Mouse (Mus musculus) T-helper 1 cell (primary cell): ENCODE measurements around the gene Folr2.

ENCODE experiments used
- in situ Hi-C: fragments of 300-600 bp; cut with MboI, MseI; formaldehyde crosslinking; loops from one replicate; pipeline ENCODE4 v1.15.1; 2025; ENCODE audit warnings: high pct_unique_total_duplicates

The Folr2 gene

GRCm38 (mm10) chr7:101866491-101867265, 9.7 kb upstream of the Folr2 start:
- in situ Hi-C loops = no loop called here

DNA sequence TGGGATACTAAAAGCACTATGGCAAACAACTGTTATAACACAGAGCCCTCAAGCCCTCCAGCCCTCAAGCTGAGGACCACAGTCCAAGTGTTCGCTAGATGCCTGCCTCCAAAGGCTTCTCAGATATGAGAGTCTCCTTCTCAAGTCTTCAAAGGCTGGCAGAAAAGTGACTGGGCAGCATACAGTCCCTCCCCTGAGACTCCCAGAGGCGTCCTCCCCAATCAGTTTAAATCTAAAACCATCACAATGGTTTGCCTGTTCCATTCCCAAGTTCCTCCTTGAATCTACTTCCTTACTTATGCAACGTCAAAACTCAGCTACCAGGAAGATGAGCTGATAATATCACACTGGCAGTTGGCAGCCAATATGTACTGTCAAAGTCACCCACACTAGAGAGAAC, 6.4 kb upstream of the Folr2 start, which contains the start of gene Anapc15:
Gene Anapc15, plus strand, starts transcription at position 301 of the 400 bp plus-strand sequence.
- in situ Hi-C loops = no loop called here

GRCm38 (mm10) chr7:101862291-101862690, 5.3 kb upstream of the Folr2 start:
- in situ Hi-C loops = no loop called here

GRCm38 (mm10) chr7:101860978-101861377, 4.0 kb upstream of the Folr2 start:
- in situ Hi-C loops = no loop called here

DNA sequence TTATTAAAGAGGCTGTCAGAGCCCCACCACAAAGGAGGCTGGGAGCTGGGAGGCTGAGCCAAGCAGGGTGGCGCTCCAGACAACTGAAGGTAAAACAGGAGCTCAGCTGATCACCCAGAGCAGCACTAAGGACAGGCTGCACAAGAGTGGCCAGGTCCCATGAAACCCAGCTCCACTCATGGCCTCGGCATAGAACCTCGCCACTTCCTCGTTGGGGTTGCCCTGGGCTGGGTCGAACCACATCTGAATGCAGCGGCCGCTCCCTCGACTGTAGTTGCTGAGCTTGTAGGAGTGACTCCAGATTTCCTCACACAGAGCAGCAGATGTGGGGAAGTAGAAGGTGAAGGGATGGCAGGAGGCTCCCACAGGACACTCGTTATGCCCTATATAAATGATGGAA, 1.4 kb upstream of the Folr2 start:
- in situ Hi-C loops = no loop called here

DNA sequence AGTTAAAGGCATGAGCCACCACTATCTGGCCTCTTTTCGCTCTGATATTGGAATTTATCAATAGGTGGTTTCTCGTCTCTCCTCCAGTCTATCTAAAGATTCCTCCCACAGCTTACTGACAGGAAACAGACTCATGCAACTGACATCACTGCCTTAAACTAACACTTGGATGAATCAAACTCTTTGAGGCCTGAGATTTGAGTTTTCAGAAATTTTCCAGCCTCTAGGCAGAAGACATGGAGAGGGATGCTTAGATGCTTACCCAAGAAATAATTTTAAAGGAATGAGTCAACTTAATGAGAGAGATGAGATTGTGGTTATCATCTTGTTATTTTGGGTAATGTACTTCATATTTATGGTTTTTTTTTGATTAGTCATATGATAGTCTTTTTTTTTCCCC, 3.2 kb downstream of the Folr2 start:
- in situ Hi-C loops = no loop called here

- in situ Hi-C loops = no loop called here
Measured at GRCm38 (mm10) chr7:101852846-101853245, 4.1 kb downstream of the Folr2 start.

DNA sequence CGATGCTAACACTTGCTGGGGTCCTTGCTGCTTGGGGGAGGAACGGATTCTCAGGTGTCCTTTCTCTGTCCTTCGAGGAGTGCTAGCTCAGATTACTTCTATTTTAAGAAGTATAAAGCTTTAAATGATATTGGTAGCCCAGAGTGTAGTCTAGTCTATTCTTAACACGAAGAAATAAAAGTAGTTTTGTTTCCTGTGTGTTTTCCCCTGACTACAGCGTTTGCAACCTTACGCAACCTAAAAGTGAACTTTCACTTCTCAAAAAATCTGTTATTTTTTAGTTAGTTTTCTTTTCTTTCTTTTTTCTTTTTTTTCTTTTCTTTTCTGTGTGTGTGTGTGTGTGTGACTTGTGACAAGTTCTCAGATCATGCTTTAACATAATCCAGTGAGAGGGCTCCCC, 5.3 kb downstream of the Folr2 start:
- in situ Hi-C loops = no loop called here

GRCm38 (mm10) chr7:101847934-101848333, 9.1 kb downstream of the Folr2 start:
- in situ Hi-C loops = loop anchor here (25.0 kb wide), 1 partner anchor 186 kb away; the partner anchor contains the start of gene Clpb

- in situ Hi-C loops = loop anchor here (25.0 kb wide), 1 partner anchor 182 kb away; the partner anchor contains the start of gene Clpb
Measured at GRCm38 (mm10) chr7:101844186-101844585, 12.8 kb downstream of the Folr2 start.

DNA sequence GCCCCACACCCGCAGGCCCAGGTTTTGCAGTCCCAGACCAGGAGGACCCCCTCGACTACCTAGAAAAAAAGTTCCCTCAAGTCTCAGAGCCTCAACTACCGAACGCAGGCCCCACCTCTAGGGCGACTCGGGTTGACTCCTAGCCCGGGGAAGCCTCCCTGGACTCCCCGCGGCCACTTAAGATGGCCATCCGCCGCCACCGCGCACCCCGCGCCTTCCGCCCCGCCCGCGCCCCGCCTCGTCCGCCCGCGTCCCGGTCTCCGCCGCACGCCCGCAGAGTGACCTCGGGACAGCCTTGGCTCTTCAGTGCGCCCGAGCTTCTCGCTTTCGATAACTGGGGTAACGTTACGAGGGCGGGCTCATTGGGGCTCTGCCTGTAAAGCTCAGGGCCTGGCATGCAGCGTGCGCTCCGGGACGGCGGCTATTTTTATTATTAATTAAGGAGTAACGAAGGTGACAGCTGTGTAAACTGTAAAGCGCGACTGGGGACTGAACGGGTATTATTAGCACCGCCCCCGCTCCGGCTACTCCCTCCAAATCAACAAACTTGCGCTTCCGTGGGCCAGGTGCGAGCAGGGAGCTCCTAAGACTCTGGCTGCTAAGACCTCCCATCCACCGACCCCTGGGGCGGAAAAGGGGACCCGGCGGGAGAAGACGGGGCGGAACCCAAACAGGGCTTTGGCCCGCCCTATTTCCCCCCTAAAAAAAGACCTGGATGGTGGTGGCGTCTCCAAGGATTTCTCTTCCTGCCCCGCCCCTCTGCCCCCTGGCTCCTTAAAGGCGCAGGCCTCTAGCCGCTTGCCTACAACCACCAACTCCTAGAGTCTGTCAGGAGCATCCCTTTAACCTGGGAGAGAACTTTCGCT, 19.2 kb downstream of the Folr2 start, which contains the start of gene Inppl1:
Gene Inppl1, minus strand, starts transcription at position 624 of the 866 bp plus-strand sequence.
- in situ Hi-C loops = loop anchor here (25.0 kb wide), 1 partner anchor 176 kb away; the partner anchor contains the start of gene Clpb

- in situ Hi-C loops = loop anchor here (25.0 kb wide), 1 partner anchor 175 kb away; the partner anchor contains the start of gene Clpb
Measured at GRCm38 (mm10) chr7:101837154-101837605, 19.8 kb downstream of the Folr2 start.

- in situ Hi-C loops = loop anchor here (25.0 kb wide), 1 partner anchor 174 kb away; the partner anchor contains the start of gene Clpb
Measured at GRCm38 (mm10) chr7:101836271-101837153, 20.5 kb downstream of the Folr2 start.

GRCm38 (mm10) chr7:101835457-101836109, 21.4 kb downstream of the Folr2 start:
- in situ Hi-C loops = loop anchor here (25.0 kb wide), 1 partner anchor 173 kb away; the partner anchor contains the start of gene Clpb

- in situ Hi-C loops = loop anchor here (25.0 kb wide), 1 partner anchor 173 kb away; the partner anchor contains the start of gene Clpb
Measured at GRCm38 (mm10) chr7:101834903-101835302, 22.1 kb downstream of the Folr2 start.

GRCm38 (mm10) chr7:101833916-101834584, 22.9 kb downstream of the Folr2 start:
- in situ Hi-C loops = loop anchor here (25.0 kb wide), 1 partner anchor 172 kb away; the partner anchor contains the start of gene Clpb

GRCm38 (mm10) chr7:101833352-101833751, 23.6 kb downstream of the Folr2 start:
- in situ Hi-C loops = loop anchor here (25.0 kb wide), 1 partner anchor 171 kb away; the partner anchor contains the start of gene Clpb

GRCm38 (mm10) chr7:101832372-101832771, 24.6 kb downstream of the Folr2 start:
- in situ Hi-C loops = loop anchor here (25.0 kb wide), 1 partner anchor 170 kb away; the partner anchor contains the start of gene Clpb

DNA sequence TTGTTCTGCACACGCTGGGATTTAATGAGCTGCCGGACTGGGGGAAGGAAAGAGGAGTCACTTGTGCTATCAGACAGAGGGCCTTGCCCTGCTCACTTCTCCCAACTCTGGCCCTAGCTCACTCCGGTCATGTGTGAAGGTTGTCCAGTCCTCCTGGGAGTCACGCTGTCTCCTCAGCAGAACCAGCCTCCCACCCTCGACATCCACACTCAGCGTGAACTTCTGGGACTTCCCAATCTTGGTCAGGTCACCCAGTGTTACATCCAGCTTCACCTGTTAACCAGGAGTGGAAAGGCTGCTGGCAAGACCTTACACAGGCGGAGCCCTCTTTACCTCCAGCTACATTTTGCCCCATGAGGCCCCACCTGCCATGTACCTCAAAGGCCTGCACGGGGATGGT, 25.6 kb downstream of the Folr2 start:
- in situ Hi-C loops = loop anchor here (25.0 kb wide), 1 partner anchor 169 kb away; the partner anchor contains the start of gene Clpb
